Mouse (Mus musculus) kidney, postnatal 14 days (tissue): ENCODE measurements around the gene Med12.
"Not testable (repeated sequence)": the region's sequence is repeated elsewhere in the genome, so short reads cannot be mapped to it uniquely, and the experiment has no call there.

Source experiments
- DNase-seq: peaks from one replicate; pipeline ENCODE4 v3.0.0; 2022; ENCODE audit warnings: mixed read lengths

Gene Med12

DNA sequence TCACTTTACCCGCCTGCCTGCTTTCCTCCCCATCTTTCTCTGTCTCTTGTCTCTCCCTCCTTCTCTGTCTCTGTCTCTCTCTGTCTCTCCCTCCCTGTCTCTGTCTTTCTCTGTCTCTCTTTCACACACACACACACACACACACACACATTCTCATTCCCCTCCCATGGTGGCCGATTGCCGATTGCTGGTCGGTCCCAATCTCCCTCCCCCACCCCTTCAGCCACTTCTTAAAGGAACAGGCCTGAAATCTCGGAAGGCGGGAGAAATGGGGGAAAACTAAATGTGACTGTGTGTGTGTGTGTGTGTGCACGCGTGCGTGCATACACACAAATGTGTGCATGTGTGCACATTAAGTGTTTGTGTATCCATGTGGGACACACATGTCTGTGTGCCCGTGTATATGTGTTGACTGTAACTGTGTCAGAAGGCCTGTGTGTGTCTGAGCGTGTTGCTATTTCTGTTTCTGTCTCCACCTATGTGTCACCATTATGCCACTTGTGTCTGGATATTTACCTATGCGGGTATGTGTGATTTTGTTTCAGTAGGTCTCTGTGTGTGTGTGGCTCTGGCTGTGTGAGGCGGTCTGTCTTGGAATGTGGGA is 26.7 kb downstream of the Med12 start:
- no peak for DNase-seq

DNA sequence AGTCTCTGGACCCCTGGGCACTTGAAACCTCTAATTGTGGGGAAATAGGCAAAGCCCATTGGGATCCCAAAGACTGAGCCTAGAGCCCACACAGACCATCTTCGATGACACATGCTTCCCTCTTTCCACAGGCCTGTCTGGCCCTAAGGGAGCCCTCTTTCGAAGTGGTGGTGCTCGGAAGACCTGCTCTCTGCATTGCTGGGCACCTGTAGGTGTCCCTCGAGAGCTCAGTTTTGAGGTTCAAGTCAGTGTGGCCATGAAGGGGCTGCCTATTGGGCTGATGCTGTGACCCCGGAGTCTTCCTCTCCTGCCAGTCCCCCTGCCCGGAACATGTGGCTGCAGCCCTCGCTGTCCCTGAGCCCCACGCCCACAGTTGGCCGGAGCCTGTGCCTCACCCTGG is 27.8 kb downstream of the Med12 start:
- no peak for DNase-seq

DNA sequence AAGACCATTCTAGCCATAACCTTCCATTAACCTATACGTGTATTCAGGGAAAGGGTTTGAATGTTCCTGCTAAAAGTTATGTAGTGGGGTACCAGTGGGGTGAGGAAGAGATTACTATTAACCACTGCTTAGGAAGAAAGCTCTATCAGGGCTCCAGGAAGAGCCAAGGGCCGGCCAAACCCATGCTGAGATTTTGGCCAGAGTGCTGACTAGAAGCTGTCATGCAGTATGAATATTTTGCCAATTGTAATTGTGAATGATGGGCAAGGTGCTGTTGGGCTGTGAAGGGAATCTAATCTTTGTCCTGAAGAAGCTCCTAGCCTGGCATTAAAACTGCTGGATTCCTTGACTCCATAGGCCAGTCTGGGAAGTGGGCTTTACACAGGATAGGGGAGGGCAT is 30.8 kb downstream of the Med12 start:
- DNase-seq: no peak

DNA sequence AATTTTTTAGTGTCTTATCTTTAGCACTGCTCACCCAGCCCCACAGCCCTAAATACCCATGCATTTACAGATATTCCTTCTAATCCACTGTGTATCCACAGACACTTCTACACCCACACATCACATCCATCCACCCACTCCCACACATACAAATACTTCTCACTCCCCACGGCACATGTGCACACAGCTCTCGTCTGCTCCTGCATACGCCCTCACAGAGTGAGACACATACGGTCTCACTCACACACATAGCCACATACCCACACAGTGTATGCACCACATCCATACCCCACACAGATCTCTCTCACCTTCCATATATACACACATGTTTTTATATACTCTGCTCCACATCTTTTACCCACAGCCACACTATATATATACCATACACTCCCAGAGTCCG is 35.5 kb downstream of the Med12 start:
- DNase-seq: no peak

DNA sequence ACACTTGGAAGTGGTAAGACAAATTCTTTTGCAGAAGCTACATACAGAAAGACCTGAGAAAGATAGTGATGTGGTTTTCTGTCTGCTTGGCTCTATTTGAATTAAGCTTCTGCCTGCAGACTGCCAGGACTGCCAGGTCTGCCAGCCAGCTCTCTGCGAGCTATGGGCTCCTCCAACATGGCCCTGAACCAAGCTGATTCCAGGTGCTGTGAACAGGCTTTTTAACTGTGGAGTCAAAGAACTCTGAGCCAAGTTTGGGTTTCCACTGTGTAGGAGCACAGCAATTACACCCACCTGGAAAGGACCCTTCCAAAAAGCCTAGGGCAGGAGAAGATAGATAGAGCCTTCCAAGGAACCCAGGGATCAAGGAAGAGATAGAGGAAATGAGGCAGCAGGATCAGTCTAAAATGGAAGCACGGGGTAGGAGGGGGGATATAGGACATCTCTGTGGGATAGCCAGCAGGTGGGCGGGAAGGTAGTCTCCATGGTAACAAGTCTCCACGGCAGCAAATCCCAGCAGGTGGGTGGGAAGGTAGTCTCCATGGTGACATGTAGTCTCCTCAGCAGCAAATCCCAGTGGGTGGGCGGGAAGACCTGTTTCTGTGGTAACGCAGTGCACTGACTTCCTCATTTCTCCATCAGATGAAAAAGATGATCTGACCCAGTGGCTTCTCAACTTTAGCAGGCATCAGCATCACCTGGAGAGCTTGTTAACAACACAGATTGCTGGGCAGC is 40.0 kb downstream of the Med12 start:
- DNase-seq: no peak

DNA sequence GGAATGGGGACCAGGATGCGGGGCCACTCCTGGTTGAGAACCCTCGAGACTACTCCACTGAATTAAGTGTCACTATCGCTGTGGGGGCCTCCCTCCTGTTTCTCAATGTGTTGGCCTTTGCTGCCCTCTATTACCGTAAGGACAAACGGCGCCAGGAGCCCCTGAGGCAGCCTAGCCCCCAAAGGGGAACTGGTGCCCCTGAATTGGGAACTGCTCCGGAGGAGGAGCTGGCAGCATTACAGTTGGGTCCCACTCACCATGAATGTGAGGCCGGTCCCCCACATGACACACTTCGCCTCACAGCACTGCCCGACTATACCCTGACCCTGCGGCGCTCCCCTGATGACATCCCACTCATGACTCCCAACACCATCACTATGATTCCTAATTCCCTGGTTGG is 45.9 kb downstream of the Med12 start:
- DNase-seq: no peak

DNA sequence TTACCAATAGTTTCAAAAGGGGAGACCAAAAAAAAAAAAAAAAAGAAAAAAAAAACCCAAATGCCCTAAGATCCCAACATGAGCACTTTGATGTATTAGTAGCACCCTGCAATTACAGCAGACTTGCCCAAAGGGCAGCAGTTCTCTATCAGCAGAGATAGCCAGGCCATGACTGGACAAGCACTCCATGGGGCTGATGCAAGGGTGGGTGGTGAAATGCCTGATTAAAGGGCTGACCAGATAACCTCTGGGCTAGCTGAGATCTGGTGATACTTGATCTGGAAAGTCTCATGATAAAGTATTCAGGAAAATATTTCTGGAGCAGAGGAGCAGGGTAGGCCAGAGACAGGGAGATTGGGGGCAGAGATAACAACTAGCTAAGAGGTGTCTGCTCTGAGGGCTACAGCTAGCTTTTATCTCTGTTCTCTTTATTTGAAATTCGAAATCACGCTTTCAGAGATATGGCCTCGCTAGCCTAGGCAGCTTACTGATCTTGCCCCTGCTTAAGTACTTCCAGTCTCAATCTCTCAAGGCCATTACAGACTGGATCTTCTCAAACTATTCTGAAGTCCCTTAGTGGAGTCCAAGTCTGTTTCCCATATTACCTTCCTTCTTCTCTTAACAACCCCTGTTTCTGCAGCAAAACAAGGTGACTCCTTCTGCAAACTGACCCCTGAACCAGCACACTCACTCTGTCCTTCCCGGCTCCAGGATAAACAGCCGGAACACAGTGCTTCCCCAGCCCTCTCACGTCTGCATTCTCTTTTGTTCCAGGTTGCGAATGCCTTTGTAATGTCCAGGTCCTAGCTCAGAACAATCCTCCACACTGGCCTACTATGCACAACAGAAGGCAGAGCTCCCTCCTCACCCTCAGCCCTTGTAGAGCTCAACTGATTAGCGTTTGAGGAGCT is 52.4 kb downstream of the Med12 start:
- no peak for DNase-seq

DNA sequence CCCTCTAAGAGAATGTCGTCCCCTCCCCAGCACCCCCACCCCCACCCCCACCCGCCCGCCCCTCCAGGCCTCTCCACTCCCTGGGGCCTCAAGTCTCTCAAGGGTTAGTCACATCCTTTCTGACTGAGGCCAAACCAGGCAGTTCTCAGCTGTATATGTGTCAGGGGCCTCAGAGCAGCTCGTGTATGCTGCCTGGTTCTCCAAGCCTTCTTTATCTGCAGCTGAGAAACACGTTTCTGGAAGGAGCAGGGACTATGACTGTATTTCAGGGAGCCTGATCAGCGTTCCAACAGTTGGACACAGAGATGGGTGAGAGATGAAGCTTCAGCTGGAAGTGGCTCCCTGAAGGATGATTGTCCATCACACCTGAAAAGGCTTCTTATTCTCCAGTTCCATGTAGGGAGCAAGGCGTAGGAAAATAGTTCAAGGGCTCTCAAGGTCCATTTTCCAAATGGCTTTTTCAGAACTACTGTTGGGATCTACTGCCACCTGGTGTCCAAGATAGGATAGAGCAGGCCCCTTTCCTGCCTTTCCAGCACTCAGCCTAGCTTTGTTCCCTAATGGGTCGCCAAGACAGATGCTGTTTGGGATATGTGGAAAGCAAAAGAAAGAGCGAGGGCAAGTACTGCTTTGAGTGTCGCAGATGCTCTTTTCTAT is 55.7 kb downstream of the Med12 start:
- peak; percentile 69 for DNase-seq

DNA sequence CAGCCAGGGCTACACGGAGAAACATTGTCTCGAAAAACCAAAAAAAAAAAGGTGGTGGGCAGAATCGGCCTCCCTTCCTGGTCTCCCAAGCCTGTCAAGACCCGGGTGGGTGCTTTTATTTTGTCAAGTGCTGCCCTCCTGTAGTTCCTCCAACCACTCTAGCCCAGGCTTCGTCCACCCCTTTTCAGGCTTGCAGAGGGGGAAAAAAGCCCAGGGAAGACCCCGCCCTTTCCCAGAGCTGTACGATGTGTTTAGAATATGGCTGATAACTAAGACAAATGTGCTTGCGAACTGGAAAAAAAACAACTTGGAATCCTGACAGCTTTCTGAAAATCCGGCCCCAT is 58.2 kb downstream of the Med12 start:
- no peak for DNase-seq

DNA sequence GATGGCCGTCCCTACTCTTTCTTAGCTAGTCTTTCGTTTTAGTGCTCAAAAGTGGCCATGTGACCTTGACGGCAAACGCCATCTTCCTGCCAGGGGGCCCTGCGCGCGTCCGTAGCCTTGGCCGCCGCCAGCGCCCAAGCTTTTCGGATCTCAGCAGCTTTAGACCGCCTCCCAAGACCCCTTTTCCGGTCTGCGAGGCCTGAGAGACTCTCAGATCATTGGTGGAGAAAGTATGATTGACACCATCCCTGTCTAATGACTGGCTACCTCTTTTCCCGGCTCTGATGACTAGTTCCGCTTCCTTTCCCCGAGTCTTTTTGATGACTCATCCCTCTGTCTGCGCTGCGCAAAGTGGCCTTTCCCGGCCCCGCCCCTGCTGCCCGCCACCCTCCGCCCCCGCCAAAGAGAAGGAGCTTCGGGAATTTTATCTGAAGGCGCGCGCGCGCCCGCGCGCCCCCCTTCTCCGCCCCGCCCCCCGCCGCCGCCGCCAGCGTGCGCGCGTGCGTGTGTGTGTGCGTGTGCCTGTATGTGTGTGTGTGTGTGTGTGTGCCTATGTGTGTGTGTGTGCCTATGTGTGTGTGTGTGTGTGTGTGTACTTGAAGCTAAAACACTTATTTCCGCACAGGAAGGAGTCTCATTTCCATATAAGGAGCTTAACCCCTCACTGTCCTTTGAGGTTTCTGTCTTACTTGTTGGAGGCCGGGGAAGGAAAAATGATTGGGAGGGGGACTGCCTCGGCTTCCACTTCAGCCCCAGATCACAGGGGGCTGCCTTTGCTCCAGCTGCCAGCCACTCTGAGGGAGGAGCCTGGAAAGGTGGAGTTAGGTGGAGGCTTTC is 58.8 kb downstream of the Med12 start:
- peak; percentile 92 for DNase-seq

DNA sequence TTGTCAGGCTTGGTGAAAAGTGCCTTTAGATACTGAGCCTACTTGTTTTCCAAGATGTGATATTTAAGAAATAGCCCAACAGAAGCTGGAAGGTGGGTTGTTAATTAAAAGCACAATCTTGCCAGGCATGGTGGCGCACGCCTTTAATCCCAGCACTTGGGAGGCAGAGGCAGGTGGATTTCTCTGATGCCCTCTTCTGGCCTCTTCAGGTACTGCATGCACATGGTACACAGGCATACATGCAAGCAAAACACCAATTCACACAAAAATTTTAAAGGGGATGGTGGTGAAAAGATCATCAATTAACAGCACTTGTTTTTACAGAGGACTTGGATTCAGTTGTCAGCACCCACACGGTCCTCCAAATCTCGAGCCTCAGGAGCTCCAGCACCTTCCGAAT is 60.8 kb downstream of the Med12 start:
- no peak for DNase-seq

DNA sequence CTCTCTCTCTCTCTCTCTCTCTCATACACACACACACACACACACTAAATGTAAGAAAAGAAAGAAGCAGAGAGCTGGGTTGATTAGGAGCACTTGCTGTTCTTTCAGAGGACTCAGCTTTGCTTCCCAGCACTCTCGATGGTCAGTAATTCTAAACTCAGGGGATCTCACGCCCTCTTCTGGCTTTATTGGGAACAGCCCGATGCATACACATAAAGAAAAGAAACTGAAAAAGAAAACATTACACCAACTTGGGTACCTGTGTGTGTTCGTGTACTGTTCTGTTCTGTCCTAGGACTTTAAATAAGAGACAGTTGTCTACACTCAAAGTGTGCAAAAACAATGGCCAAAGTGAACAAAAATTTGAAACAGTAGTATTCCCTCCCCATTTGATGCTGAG is 64.8 kb downstream of the Med12 start:
- DNase-seq: no peak

DNA sequence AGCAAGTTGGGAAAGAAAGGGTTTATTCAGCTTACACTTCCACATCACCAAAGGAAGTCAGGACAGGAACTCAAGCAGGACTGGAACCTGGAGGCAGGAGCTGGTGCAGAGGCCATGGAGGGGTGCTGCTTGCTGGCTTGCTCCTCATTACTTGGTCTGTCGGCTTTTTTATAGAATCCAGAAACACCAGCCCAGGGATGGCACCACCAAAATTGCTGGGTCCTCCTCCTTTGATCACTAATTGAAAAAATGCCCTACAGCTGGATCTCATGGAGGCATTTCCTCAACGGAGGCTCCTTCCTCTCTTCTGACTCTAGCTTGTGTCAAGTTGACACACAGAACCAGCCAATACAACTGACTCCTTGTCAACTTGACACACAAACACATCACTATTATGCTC is 69.0 kb downstream of the Med12 start:
- not testable (repeated sequence) for DNase-seq

DNA sequence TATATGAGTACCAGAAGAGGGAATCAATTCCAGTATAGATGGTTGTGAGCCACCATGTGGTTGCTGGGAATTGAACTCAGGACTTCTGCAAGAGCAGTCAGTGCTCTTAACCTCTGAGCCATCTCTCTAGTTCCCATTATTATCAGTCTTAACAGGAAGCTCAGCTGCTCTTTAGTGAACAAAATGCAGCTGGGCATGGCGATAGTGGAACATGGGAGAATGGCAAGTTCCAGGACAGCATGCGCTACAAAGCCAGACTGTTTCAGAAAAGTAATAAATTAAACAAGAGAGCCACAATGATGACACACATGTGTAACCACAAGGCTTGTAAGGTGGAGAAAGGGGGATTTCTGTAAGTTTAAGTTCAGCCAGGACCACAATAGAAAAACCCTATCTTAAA is 71.6 kb downstream of the Med12 start:
- DNase-seq: no peak

DNA sequence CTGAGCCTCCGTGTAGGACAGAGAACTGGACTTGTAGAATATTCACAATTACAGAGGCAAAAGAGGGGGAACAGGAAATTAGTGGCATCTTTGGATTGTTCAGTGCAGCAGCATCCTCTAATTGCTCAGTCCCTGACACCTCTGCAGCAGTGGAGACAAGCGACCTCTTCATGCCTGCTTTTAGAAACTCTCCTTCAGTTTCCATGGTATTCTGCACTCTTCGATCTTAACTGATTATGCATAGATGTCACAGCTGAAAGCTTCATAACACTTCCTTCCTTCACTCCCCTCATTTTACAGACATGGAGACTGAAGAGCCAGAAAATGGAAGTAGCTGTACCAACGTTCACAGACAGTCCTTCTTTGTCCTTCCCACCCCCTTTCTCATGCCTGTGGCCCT is 72.6 kb downstream of the Med12 start:
- DNase-seq: no peak
